Mouse (Mus musculus) embryonic fibroblast, embryonic 13.5 days (primary cell): ENCODE measurements around the gene Nrxn1. TPM values are rescaled to one million over a fixed set of nuclear protein-coding genes. Genes with fewer than 3 reads are reported as not detected.
A peak's percentile ranks its signal among the peaks of the same experiment; 100 is the strongest.

Experiments
- H3K27ac ChIP-seq: 2 replicates; pipeline ENCODE4 v1.5.1; 2012; ENCODE audit warnings: low read length, control low read depth, inconsistent platforms; ENCODE audit not compliant: insufficient read depth
- H3K4me1 ChIP-seq: 2 replicates; pipeline ENCODE4 v1.6.1; 2011; ENCODE audit warnings: low read length; ENCODE audit not compliant: control insufficient read depth, insufficient read depth
- H3K4me3 ChIP-seq: 2 replicates; pipeline ENCODE4 v1.5.1; 2011; ENCODE audit warnings: mild to moderate bottlenecking, control low read depth, low read length; ENCODE audit not compliant: insufficient read depth
- CTCF ChIP-seq: IDR thresholded peaks from 2 replicates; pipeline ENCODE4 v1.5.1; 2011; ENCODE audit warnings: mild to moderate bottlenecking, control low read depth, low read length, moderate library complexity, borderline replicate concordance; ENCODE audit not compliant: insufficient read depth
- POLR2A ChIP-seq: IDR thresholded peaks from 2 replicates; pipeline ENCODE4 v1.6.1; 2011; ENCODE audit warnings: low read depth, mild to moderate bottlenecking, control low read depth, low read length, moderate library complexity
- polyA plus RNA-seq: library from polyadenylated mRNA; stranded (reverse); fragments of >200 nt; gene quantifications from 2 replicates; pipeline ENCODE4 v1.2.4, GENCODE M21; 2011; ENCODE audit warnings: low read depth; ENCODE audit not compliant: missing spikeins, insufficient read length

Nrxn1 gene
- polyA plus RNA-seq, 1 experiment, result 1.3 TPM

- H3K4me1 ChIP-seq, result no peaks in the 10 kb centered on the region
- no peak for TF ChIP-seq CTCF
- no peak for TF ChIP-seq POLR2A
These were observed 493.0 kb downstream of the Nrxn1 start for GRCm38 (mm10) chr17:90599570-90600524.

GRCm38 (mm10) chr17:90594798-90595533 is 497.9 kb downstream of the Nrxn1 start:
- H3K4me3 ChIP-seq, result no peak overlapping the region
- no peak for TF ChIP-seq POLR2A
- TF ChIP-seq CTCF, result no peak

More at GRCm38 (mm10) chr17:90599570-90600524, 493.0 kb downstream of the Nrxn1 start:
- no peak overlapping the region for H3K27ac ChIP-seq
- H3K4me3 ChIP-seq, result no peak overlapping the region

GRCm38 (mm10) chr17:90586891-90587290 is 506.0 kb downstream of the Nrxn1 start:
- Histone ChIP-seq H3K27ac (no peak overlapping the region), H3K4me1 (no peaks in the 10 kb centered on the region), H3K4me3 (no peak overlapping the region)
- TF ChIP-seq POLR2A (no peak), CTCF (no peak)

More at GRCm38 (mm10) chr17:90594798-90595533, 497.9 kb downstream of the Nrxn1 start:
- Histone ChIP-seq H3K4me1 (no peaks in the 10 kb centered on the region), H3K27ac (no peak overlapping the region)

- H3K4me3 ChIP-seq, result peak overlapping the region; percentile 1; the same call in 1 of the 2 replicates
- H3K4me1 ChIP-seq, result no peaks in the 10 kb centered on the region
- no peak overlapping the region for H3K27ac ChIP-seq
- TF ChIP-seq CTCF, result peak; percentile 20; the same call in 1 of the 2 replicates
- no peak for TF ChIP-seq POLR2A
These were observed 508.1 kb downstream of the Nrxn1 start for GRCm38 (mm10) chr17:90584666-90585195.

GRCm38 (mm10) chr17:90583826-90584534 is 508.9 kb downstream of the Nrxn1 start:
- no peaks in the 10 kb centered on the region for H3K4me1 ChIP-seq
- TF ChIP-seq CTCF (peak; percentile 4; the same call in 1 of the 2 replicates), POLR2A (no peak)
- no peak overlapping the region for H3K27ac ChIP-seq
- no peak overlapping the region for H3K4me3 ChIP-seq

- Histone ChIP-seq H3K27ac (no peak overlapping the region), H3K4me3 (no peak overlapping the region), H3K4me1 (no peaks in the 10 kb centered on the region)
- TF ChIP-seq CTCF (no peak), POLR2A (no peak)
These were observed 509.7 kb downstream of the Nrxn1 start for GRCm38 (mm10) chr17:90583196-90583595.

GRCm38 (mm10) chr17:90569877-90570276 is 523.0 kb downstream of the Nrxn1 start:
- H3K4me3 ChIP-seq, result no peak overlapping the region
- TF ChIP-seq POLR2A (no peak), CTCF (no peak)
- H3K4me1 ChIP-seq, result no peaks in the 10 kb centered on the region
- no peak overlapping the region for H3K27ac ChIP-seq

GRCm38 (mm10) chr17:90565186-90565585 is 527.7 kb downstream of the Nrxn1 start:
- H3K27ac ChIP-seq, result no peak overlapping the region
- no peak overlapping the region for H3K4me3 ChIP-seq
- TF ChIP-seq CTCF, result no peak
- TF ChIP-seq POLR2A, result no peak
- no peaks in the 10 kb centered on the region for H3K4me1 ChIP-seq

- Histone ChIP-seq H3K27ac (no peak overlapping the region), H3K4me3 (no peak overlapping the region), H3K4me1 (no peaks in the 10 kb centered on the region)
- TF ChIP-seq POLR2A (no peak), CTCF (no peak)
These were observed 536.5 kb downstream of the Nrxn1 start for GRCm38 (mm10) chr17:90556376-90556775.
